Mouse (Mus musculus): ENCODE measurements around the gene Gm13889. TPM values are rescaled to one million over a fixed set of nuclear protein-coding genes. Genes with fewer than 3 reads are reported as not detected.

Gm13889 gene
- polyA plus RNA-seq, 1 experiment from 2014 or later, result 12.0 TPM

- H3K4me3 ChIP-seq (ENCODE audit: low read length), result no peak overlapping the region
- 62% methylated on average over 5 of the region's 5 CpGs for WGBS
- H3K4me1 ChIP-seq (ENCODE audit: control insufficient read depth, insufficient read depth, low read length), result no peaks in the 10 kb centered on the region
- 0 out of 2 replicates have a peak, but pooled peaks cover 3% of the 10 kb centered on the region for H3K27me3 ChIP-seq (ENCODE audit: control insufficient read depth, insufficient read depth, low read length)
- no peak for ATAC-seq (ENCODE audit: low FRiP score, low TSS enrichment)
- H3K9ac ChIP-seq (ENCODE audit: low read depth, low read length), result no peak overlapping the region
- peaks cover 5% of the 10 kb centered on the region; the same call in 1 of the 2 replicates for H3K9me3 ChIP-seq (ENCODE audit: control insufficient read depth, low read length)
- no peak overlapping the region for H3K27ac ChIP-seq (ENCODE audit: low read depth, low read length)
- H3K4me2 ChIP-seq (replicated peaks; ENCODE audit: low read depth, low read length), result no peak overlapping the region
- H3K36me3 ChIP-seq (ENCODE audit: control insufficient read depth, insufficient read depth, low read length), result no peaks in the 10 kb centered on the region
Observed at GRCm38 (mm10) chr2:93946976-93947375, 10.0 kb downstream of the Gm13889 start.

DNA sequence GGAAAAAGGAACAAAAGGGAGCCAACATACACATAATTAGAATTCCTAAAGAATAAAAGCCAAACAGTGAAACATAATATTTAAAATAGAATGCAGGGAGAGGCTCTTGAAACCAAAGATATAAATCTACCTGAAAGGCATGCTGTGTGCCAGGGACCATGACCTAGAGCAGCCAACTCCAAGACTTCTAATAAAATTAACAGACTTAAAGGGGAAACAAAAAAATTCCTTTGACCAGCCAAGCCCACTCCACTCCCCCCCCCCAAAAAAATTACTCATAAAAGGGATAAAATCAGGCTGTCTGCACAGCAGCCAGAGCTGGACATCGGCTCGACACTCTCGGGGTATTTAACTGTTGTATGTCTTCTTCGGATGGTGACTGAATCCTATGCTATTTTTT, 12.1 kb downstream of the Gm13889 start:
- ATAC-seq (ENCODE audit: low FRiP score, low TSS enrichment), result no peak
- peaks cover 5% of the 10 kb centered on the region; the same call in 1 of the 2 replicates for H3K9me3 ChIP-seq (ENCODE audit: control insufficient read depth, low read length)
- no peaks in the 10 kb centered on the region for H3K27me3 ChIP-seq (ENCODE audit: control insufficient read depth, insufficient read depth, low read length)
- H3K27ac ChIP-seq (ENCODE audit: low read depth, low read length), result no peak overlapping the region
- H3K4me1 ChIP-seq (ENCODE audit: control insufficient read depth, insufficient read depth, low read length), result no peaks in the 10 kb centered on the region
- no peak overlapping the region for H3K4me2 ChIP-seq (replicated peaks; ENCODE audit: low read depth, low read length)
- H3K9ac ChIP-seq (ENCODE audit: low read depth, low read length), result no peak overlapping the region
- WGBS, result 76% methylated on average over 4 of the region's 4 CpGs
- no peak overlapping the region for H3K4me3 ChIP-seq (ENCODE audit: low read length)
- H3K36me3 ChIP-seq (ENCODE audit: control insufficient read depth, insufficient read depth, low read length), result no peaks in the 10 kb centered on the region

DNA sequence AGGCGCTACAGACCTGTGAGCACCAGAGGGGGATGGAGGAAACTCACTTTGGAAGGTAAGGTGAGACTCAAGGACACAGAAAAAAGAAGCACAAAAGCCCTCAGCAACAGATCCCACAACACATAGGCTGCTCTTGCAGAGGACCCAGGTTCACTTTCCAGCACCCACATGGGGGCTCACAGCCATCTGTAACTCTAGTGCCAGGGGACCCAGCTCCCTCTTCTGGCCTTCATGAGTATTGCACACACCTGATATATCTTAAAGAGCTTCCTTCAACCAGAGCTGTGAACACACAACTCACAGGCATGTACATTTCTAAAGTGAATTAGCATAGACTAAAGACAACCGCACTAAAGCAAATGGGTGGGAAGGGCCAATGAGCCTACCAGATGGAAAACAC, 12.9 kb downstream of the Gm13889 start:
- Histone ChIP-seq H3K27ac (ENCODE audit: low read depth, low read length) (no peak overlapping the region), H3K9me3 (ENCODE audit: control insufficient read depth, low read length) (peaks cover 5% of the 10 kb centered on the region; the same call in 1 of the 2 replicates), H3K27me3 (ENCODE audit: control insufficient read depth, insufficient read depth, low read length) (no peaks in the 10 kb centered on the region), H3K36me3 (ENCODE audit: control insufficient read depth, insufficient read depth, low read length) (no peaks in the 10 kb centered on the region), H3K9ac (ENCODE audit: low read depth, low read length) (no peak overlapping the region), H3K4me1 (ENCODE audit: control insufficient read depth, insufficient read depth, low read length) (no peaks in the 10 kb centered on the region), H3K4me3 (ENCODE audit: low read length) (no peak overlapping the region), H3K4me2 (replicated peaks; ENCODE audit: low read depth, low read length) (no peak overlapping the region)
- 85% methylated on average over 2 of the region's 2 CpGs for WGBS
- ATAC-seq (ENCODE audit: low FRiP score, low TSS enrichment), result no peak

DNA sequence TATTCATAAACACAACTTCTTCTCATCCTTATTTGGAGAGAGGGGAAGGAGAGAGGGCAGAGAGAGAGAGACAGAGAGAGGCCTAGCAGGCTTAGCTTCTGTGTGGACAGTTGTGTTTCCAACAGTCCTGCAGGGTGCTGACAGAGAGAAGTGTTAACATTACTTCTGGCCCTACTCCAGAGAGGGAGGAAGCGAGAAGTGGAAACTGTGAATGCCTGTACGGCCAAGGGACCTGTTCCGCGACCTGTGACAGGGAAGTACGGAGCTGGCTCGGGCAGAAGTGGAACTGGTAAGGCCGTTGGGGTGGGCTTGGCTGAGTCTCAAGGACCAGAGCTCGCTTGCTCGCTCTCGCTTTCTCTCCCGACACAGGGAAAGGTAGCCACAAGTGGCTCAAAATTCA, 15.3 kb downstream of the Gm13889 start:
- Histone ChIP-seq H3K27me3 (ENCODE audit: control insufficient read depth, insufficient read depth, low read length) (no peaks in the 10 kb centered on the region), H3K4me1 (ENCODE audit: control insufficient read depth, insufficient read depth, low read length) (no peaks in the 10 kb centered on the region), H3K9me3 (ENCODE audit: control insufficient read depth, low read length) (peaks cover 5% of the 10 kb centered on the region; the same call in 1 of the 2 replicates), H3K4me3 (ENCODE audit: low read length) (no peak overlapping the region), H3K9ac (ENCODE audit: low read depth, low read length) (no peak overlapping the region), H3K4me2 (replicated peaks; ENCODE audit: low read depth, low read length) (no peak overlapping the region), H3K36me3 (ENCODE audit: control insufficient read depth, insufficient read depth, low read length) (no peaks in the 10 kb centered on the region), H3K27ac (ENCODE audit: low read depth, low read length) (no peak overlapping the region)
- 64% methylated on average over 11 of the region's 11 CpGs for WGBS
- ATAC-seq (ENCODE audit: low FRiP score, low TSS enrichment), result no peak

GRCm38 (mm10) chr2:93938534-93938933, 18.5 kb downstream of the Gm13889 start:
- H3K9ac ChIP-seq (ENCODE audit: low read depth, low read length), result no peak overlapping the region
- no peaks in the 10 kb centered on the region for H3K27me3 ChIP-seq (ENCODE audit: control insufficient read depth, insufficient read depth, low read length)
- ATAC-seq (ENCODE audit: low FRiP score, low TSS enrichment), result no peak
- H3K4me3 ChIP-seq (ENCODE audit: low read length), result no peak overlapping the region
- H3K4me1 ChIP-seq (ENCODE audit: control insufficient read depth, insufficient read depth, low read length), result no peaks in the 10 kb centered on the region
- H3K36me3 ChIP-seq (ENCODE audit: control insufficient read depth, insufficient read depth, low read length), result no peaks in the 10 kb centered on the region
- H3K4me2 ChIP-seq (replicated peaks; ENCODE audit: low read depth, low read length), result no peak overlapping the region
- 49% methylated on average over 9 of the region's 9 CpGs for WGBS
- H3K9me3 ChIP-seq (ENCODE audit: control insufficient read depth, low read length), result peaks cover under 1% of the 10 kb centered on the region; the same call in 1 of the 2 replicates
- no peak overlapping the region for H3K27ac ChIP-seq (ENCODE audit: low read depth, low read length)

- Histone ChIP-seq H3K27ac (ENCODE audit: low read depth, low read length) (no peak overlapping the region), H3K4me3 (ENCODE audit: low read length) (no peak overlapping the region), H3K36me3 (ENCODE audit: control insufficient read depth, insufficient read depth, low read length) (no peaks in the 10 kb centered on the region), H3K27me3 (ENCODE audit: control insufficient read depth, insufficient read depth, low read length) (peaks cover 4% of the 10 kb centered on the region; the same call in 1 of the 2 replicates), H3K9ac (ENCODE audit: low read depth, low read length) (no peak overlapping the region), H3K9me3 (ENCODE audit: control insufficient read depth, low read length) (no peaks in the 10 kb centered on the region), H3K4me2 (replicated peaks; ENCODE audit: low read depth, low read length) (no peak overlapping the region), H3K4me1 (ENCODE audit: control insufficient read depth, insufficient read depth, low read length) (no peaks in the 10 kb centered on the region)
- WGBS, result 82% methylated on average over 10 of the region's 10 CpGs
- ATAC-seq (ENCODE audit: low FRiP score, low TSS enrichment), result no peak
Observed at GRCm38 (mm10) chr2:93928866-93929265, 28.1 kb downstream of the Gm13889 start.

DNA sequence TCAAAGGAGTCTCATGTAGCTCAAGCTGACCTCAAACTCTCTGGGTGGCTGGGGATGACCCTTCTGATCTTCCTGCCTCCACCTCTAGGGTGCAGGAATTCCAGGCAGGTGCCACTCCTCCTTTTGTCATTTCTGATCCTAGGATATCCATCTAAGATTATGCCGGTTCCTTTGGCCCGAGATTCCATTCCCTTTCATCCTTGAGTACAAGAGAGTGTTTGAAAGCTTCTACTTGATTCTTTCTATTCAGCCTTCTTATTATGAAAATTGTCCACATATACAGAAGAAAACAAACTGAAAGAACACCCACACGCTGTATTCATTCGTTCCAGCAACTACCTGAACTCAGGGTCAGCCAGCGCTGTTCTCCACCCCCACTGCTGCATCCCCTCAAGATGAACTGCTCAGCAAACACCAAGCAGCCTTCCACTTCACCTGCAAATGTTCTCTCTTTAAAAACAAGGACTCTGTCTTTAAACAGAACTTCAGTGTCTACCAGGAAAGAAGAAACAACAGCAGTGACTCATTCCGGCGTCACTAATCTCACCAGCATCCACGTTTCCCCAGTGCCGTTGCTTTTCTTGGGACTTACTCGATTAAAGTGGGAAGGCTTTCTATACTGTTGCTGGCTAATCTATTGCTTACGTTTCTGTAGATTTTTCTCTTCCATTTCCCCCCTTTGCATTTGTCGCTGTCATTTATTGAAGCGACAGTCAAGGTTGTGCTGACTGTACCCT, 29.1 kb downstream of the Gm13889 start:
- WGBS, result 75% methylated on average over 13 of the region's 13 CpGs
- no peak for ATAC-seq (ENCODE audit: low FRiP score, low TSS enrichment)
- peaks cover 4% of the 10 kb centered on the region; the same call in 1 of the 2 replicates for H3K27me3 ChIP-seq (ENCODE audit: control insufficient read depth, insufficient read depth, low read length)

GRCm38 (mm10) chr2:93926141-93926540, 30.9 kb downstream of the Gm13889 start:
- WGBS, result 94% methylated on average over 8 of the region's 8 CpGs
- Histone ChIP-seq H3K36me3 (ENCODE audit: control insufficient read depth, insufficient read depth, low read length) (no peaks in the 10 kb centered on the region), H3K4me2 (replicated peaks; ENCODE audit: low read depth, low read length) (no peak overlapping the region), H3K9ac (ENCODE audit: low read depth, low read length) (no peak overlapping the region), H3K27me3 (ENCODE audit: control insufficient read depth, insufficient read depth, low read length) (peaks cover 4% of the 10 kb centered on the region; the same call in 1 of the 2 replicates), H3K27ac (ENCODE audit: low read depth, low read length) (no peak overlapping the region), H3K9me3 (ENCODE audit: control insufficient read depth, low read length) (no peaks in the 10 kb centered on the region), H3K4me1 (ENCODE audit: control insufficient read depth, insufficient read depth, low read length) (no peaks in the 10 kb centered on the region), H3K4me3 (ENCODE audit: low read length) (no peak overlapping the region)
- ATAC-seq (ENCODE audit: low FRiP score, low TSS enrichment), result no peak

More for the DNA sequence above, 29.1 kb downstream of the Gm13889 start:
- Histone ChIP-seq H3K4me2 (replicated peaks; ENCODE audit: low read depth, low read length) (no peak overlapping the region), H3K27ac (ENCODE audit: low read depth, low read length) (no peak overlapping the region), H3K4me1 (ENCODE audit: control insufficient read depth, insufficient read depth, low read length) (no peaks in the 10 kb centered on the region), H3K9ac (ENCODE audit: low read depth, low read length) (no peak overlapping the region), H3K4me3 (ENCODE audit: low read length) (no peak overlapping the region), H3K36me3 (ENCODE audit: control insufficient read depth, insufficient read depth, low read length) (no peaks in the 10 kb centered on the region), H3K9me3 (ENCODE audit: control insufficient read depth, low read length) (no peaks in the 10 kb centered on the region)

GRCm38 (mm10) chr2:93919093-93919492, 37.9 kb downstream of the Gm13889 start:
- Histone ChIP-seq H3K27ac (ENCODE audit: low read depth, low read length) (no peak overlapping the region), H3K4me1 (ENCODE audit: control insufficient read depth, insufficient read depth, low read length) (no peaks in the 10 kb centered on the region), H3K36me3 (ENCODE audit: control insufficient read depth, insufficient read depth, low read length) (no peaks in the 10 kb centered on the region), H3K9ac (ENCODE audit: low read depth, low read length) (no peak overlapping the region), H3K9me3 (ENCODE audit: control insufficient read depth, low read length) (no peaks in the 10 kb centered on the region), H3K4me2 (replicated peaks; ENCODE audit: low read depth, low read length) (no peak overlapping the region), H3K27me3 (ENCODE audit: control insufficient read depth, insufficient read depth, low read length) (no peaks in the 10 kb centered on the region), H3K4me3 (ENCODE audit: low read length) (no peak overlapping the region)
- 75% methylated on average over 3 of the region's 3 CpGs for WGBS
- no peak for ATAC-seq (ENCODE audit: low FRiP score, low TSS enrichment)
